Mouse (Mus musculus) stomach, postnatal 0 days (tissue): ENCODE data around the gene Jaml.

Experiments
- CTCF ChIP-seq: IDR thresholded peaks from 2 replicates; pipeline ENCODE4 v1.5.1; 2016; ENCODE audit warnings: antibody characterized with exemption, low read depth, mild to moderate bottlenecking, moderate library complexity
- EP300 ChIP-seq: optimal IDR thresholded peaks from 2 replicates; pipeline ENCODE3; 2016; ENCODE audit warnings: antibody characterized with exemption

DNA sequence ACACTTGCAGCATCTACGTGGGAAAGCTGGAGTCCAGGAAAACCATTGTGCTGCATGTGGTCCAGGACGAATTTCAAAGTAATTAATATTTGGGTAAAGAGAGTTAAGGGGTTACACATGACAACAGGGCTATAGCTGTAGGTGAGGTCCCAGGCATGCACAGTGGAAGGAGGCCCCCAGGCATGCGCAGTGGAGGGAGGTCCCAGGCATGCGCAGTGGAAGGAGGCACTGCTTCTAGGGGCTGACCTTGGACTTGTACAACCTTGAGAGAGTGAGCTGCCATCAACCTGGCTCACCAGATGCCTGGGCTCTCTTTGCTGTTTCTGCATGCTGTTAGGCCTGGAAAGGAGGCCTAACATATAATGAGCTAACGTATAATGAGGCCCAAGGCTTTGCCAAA is 18.9 kb downstream of the Jaml start:
- TF ChIP-seq CTCF = no peak
- TF ChIP-seq EP300 = no peak
